Mouse (Mus musculus) CD4-positive helper T cell, adult 2 months (primary cell): ENCODE data around the gene Cnpy2.
"Not testable (repeated sequence)": the region's sequence is repeated elsewhere in the genome, so short reads cannot be mapped to it uniquely, and the experiment has no call there.

ENCODE experiments used
- DNase-seq: peaks from one replicate; pipeline ENCODE4 v3.0.0-alpha.2; 2012; ENCODE audit warnings: low read depth, missing footprints, low spot score

Cnpy2 gene

DNA sequence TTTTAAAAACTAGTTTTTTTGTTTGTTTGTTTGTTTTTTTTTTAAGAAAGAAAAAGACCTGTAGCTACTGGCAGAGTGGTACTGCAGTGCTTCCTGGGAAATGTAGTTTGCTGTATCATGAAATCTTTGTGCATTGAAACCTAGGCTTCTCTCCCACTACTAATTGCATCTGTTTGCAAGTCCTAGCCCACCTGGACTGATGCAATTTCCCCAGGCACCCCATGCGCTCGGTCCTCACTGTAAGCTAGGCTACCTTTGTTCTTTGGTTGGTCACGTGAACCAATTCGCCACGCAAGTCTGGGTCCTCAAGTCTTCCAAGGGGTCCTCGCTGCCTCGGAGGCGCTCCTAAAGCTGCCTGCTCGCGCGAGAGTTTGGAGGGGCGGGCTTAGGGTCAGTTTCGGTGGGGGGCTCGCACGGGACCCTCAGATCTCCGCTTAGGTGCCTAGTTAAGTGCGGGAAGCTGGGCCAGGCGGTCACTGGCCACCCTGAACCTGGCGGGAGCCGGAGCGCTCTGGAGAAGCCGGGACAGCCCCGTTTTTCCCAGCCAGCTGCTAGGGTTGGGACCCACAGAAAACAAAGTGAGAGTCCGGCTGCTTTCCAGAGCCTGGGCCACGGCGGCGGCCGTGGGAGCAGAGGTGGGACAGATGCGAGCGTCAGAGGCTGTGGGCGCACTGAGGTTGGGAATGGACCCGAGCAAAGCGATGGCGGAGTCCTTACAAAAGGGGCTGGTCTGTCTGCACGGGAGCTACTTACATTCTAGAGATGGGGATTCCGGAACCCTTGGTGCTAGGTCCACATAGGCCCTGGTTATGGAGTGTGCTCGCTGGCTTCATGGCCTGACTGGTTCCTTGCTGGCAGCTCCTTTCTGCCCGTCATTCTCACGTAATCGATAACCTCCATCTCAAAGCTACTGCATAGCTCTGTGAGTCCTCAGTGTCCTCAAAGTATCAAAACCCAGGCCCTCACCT is at the start of gene Cnpy2:
Gene Cnpy2, plus strand, starts transcription at position 319 of the 968 bp plus-strand sequence.
- peak; percentile 84 for DNase-seq

DNA sequence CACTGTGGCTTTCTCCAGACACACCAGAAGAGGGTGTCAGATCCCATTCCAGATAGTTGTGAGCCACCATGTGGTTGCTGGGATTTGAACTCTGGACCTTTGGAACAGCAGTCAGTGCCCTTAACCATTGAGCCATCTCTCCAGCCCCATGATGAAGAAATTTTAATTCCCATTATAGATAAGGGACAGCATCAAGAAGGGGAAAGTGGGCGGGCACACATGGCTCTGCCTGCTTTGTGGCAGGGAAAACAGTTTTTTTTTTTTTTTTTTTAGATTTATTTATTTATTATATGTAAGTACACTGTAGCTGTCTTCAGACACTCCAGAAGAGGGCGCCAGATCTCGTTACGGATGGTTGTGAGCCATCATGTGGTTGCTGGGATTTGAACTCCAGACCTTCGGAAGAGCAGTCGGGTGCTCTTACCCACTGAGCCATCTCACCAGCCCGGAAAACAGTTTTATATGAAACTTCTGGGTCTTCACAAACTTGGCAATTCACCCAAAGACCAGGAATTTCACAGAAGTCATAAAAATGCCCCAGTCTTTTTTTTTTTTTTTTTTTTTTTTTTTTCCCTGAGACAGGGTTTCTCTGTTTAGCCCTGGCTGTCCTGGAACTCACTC is 49.3 kb upstream of the Cnpy2 start:
- DNase-seq, result not testable (repeated sequence)

DNA sequence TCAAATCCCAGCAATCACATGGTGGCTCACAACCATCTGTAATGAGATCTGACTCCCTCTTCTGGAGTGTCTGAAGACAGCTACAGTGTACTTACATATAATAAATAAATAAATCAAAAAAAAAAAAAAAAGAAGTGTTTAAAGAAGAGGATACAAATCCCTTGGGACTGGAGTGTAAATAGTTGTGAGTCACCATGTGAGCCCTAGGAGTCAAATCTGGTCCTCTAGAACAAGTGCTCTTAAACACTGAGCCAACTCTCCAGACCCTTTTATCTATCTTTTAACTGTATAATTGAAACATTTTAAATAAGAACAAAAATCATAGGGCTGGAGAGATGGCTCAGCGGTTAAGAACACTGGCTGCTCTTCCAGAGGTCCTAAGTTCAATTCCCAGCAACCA is 46.9 kb upstream of the Cnpy2 start:
- DNase-seq, result not testable (repeated sequence)

DNA sequence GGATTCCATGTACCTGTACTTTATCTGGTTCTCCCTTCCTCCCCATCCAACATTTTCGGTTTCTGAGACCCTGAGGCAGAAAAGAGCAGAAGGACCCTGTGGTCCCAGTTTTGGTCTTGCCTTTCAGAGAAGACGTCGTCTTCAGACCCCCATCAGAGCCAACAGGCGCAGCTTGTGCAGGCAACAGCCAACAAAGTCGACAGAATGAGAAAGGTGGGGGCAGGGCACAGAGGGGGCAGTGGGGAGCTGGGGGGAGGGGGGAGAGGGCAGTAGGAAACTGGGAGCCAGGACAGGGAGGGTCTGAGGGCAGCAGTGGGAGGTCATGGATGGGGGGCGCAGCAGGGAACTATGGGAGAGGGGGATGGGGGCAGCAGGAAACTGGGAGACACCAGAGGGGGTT is 44.1 kb upstream of the Cnpy2 start:
- no peak for DNase-seq

DNA sequence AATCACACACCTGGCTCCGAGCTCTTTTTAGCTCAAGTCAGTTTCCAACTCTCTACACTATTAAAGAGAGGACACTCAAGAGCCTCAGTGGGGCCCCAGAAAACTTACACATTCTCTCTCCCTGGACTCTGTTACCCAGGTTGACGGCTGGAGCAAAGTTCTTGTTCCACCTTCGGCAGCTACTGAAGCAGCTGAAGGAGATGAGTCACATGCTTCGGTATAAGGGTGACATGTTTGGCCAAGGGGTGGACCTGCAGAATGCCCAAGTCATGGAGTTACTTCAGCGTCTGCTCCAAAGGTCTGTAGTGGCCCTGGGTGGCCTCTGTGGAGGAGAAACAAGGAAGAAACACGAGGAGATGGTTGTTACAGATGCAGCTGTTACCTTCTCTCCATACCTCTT is 41.3 kb upstream of the Cnpy2 start:
- DNase-seq, result no peak

DNA sequence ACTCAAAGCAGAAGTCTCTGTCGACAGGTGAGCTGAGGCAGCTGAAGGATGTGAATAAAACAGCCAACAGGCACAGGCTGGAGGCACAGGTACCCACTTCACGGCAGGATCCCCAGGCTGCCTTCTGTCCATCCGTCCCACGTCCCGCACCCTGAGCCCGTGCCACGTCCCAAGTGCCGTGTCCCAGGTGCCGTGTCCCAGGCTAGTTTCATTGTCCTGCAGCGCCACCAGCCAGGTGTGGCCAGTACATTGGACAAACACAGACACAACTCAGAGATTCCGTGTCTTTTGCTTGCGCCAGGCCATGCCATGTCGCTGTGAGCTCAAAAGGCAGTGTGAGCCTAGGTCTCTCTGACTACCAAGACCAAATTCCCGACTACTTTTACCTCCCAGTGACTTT is 40.6 kb upstream of the Cnpy2 start:
- DNase-seq, result no peak

DNA sequence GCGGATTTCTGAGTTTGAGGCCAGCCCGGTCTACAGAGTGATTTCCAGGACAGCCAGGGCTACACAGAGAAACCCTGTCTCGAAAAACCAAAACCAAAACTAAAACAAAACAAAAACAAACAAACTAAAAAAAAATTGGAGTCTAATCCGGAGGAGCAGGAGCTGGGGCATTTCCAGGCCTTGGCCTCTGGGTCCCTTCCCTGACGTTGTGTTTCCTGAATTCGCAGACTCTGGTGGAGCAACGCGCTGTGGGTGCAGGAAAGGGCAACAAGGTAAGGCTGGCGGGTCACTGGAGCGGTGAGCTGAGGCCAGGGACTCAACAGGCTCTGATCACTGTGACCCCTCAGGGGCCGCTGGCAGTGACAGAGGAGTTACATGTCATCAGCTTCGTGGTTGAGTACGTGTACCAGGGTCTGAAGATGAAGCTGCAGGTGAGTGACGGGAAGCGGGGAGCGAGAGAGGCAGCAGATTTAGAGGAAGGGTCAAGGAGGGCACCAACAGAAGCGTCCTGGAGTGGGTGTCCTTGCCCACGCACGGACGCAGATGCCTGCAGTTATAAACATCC is 39.3 kb upstream of the Cnpy2 start:
- no peak for DNase-seq

DNA sequence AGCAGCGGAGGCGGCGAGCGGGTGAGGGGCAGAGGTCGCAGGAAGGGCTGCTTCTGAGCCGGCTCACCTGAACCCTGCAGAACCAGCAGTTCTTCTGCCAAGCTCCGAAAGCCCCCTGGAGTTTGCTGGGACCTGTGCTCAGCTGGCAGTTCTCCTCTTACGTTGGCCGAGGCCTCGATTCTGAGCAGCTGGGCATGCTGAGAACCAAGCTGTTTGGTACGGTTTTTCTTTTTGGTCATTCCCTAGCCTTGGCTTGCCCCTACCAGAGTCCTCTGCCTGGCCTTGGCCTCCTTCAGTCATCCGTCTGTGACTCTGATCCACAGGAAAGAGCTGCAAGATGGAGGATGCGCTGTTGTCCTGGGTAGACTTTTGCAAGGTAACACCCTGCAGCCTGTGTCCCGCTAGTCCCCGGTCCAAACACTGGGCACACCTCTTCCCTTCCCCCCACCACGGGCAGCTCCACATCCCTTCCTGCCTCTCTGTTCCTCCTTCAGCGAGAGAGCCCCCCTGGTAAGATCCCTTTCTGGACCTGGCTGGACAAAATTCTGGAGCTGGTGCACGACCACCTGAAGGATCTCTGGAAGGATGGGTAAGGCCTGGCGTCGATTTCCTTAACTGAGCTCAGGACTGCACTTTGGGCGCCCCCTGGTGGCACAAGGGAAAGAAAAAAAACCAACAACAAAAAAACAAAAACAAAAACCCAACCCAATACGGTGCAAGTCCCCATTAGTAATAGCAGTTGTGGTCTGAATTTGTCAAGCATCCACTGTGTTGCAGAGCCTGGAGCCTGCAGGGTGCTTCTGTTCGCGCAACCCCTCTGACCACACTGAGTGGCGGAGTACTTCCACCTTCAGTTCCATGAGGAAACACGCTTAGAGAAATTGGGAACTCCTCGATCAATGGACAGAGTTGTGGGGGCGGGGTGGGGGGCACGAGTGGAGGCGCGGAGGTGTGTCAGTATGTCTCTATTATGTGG is 38.4 kb upstream of the Cnpy2 start:
- DNase-seq, result peak; percentile 69

DNA sequence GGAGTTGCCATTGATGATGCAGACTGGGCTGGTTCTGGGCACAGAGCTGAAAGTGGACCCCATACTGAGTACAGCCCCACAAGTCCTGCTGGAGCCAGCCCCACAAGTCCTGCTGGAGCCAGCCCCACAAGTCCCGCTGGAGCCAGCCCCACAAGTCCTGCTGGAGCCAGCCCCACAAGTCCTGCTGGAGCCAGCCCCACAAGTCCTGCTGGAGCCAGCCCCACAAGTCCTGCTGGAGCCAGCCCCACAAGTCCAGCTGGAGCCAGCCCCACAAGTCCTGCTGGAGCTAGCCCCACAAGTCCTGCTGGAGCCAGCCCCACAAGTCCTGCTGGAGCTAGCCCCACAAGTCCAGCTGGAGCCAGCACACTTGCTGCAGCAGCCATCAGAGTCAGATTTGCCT is 31.7 kb upstream of the Cnpy2 start:
- DNase-seq, result not testable (repeated sequence)

DNA sequence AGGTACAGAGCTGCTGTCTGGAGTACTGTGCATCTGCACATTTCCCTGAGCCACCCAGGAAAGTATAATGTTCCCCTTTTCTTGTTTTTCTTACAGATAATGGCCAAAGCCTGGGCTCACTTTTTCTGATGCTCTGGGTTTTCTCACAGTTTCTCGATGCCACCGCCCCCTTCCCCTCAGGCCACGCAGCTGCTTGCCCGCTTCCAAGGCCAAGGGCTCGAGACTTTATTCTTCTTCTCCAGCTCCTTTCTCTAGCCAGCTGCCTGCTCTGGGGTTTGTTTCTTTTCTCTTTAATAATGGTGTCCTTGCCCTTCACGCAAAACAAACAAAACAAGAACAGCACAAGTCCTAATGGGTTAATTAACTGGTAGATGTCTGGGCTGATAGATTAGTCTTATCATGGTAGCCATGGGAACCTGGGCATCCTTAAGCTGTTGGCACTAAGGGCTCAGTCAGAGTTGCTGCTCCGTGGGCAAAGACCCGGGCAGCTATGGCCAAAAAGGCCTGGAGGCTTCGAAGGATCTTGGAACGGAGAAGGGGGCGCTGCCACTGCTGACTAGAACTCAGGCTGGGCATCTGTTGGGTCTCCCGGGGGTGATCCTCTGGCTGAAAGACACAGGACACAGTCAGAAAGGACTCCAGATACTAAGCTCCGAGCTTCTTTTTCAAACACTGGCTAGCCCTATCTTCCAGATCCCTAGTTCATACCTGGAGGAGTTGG is 25.7 kb upstream of the Cnpy2 start:
- no peak for DNase-seq

DNA sequence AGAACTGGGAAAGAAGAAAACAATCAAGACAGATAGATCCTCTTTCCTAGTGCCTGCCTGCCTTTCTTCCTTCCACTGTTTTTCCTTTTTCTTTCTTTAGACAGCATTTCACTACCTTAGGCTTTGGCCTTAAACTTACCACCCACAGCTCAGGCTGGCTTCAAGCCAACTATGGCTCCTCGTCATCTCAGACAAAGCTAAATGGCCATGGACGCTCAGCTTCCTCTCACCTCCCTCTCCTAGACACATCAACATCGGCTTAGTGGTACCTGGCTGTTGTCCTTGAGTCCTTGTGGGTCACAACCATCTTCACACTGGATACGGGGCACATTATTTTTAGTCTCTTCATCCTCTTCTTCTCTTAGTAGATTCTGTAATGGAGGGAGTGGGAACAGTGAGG is 25.0 kb upstream of the Cnpy2 start:
- DNase-seq, result no peak

DNA sequence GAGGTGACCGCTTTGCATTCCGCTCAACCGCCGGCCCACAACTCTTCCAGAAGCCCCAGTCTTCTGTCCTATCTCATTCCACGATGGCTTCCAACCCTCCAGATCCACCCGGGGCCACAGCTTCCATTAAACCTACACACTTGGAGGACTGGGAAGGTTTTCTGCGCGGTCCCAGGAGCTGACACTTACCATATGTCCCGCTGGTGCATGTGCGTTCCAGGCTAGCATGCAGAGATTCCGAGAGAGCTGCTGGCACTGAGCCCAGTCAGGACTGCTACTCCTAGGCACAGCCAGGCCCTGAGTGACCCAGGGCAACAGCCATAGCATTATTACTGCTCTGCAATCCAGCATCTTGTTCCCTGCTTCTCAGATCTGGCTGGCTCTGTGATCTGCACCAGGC is 24.6 kb upstream of the Cnpy2 start:
- no peak for DNase-seq

DNA sequence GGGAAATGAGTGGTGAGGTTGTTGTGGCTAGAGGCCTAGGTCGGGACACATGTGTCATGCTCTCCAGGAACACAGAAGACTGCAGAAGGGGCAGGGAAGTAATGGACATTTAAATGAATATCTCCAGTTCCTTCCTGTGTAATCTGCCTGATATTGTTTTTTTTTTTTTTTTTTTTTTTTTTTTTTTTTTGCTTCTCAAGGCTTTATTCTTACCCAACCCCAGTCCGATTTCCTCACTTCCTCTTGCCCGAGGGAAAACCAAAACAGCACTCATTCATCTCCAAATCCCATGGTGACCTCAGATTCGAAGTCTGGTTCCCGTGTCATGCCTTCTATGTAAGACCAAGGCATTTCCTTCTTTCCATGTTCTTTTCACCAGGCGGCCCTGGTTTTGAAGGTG is 24.0 kb upstream of the Cnpy2 start:
- no peak for DNase-seq

DNA sequence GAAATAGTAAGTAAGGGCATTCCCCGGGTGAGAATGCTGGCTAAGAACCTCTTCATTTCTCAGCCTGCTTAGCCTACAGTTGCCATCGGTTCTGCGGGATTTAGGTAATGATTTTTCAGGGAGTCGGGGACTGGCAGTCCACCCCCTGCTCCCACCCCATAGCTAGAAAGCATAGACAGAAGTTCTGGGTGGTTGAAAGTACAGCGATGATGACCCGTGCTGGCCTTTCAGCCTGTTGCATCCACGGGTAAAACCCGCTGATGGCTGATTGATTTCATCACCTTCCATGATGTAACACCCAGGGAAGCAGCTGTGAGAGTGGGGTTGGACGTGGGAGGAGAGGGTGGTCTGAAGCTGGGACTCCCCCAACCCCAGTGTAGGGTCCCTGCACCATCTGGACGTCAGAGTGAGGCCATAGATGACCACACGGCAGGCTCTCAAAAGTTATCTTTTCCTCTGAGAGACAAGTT is 23.5 kb upstream of the Cnpy2 start, which contains the start of gene Il23a:
Gene Il23a, minus strand, starts transcription at position 51 of the 470 bp plus-strand sequence.
- no peak for DNase-seq

DNA sequence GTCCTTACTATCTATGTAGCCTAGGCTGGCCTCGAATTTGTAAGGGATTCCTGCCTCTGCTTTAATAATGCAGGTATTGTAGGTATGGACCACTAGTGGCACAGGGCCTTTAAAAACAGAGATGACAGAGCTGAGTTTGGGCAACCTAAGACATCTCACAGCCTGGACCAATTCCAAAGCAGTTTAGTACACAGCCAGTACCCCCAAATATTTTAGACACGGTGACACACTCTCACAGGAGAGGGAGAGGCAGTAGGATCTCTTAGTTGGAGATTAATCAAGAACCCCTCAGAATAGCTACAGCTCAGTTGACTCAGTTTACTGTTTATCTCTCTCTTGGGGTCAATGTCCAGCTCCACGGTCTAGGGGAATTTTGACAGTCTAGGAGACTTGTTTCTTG is 19.9 kb upstream of the Cnpy2 start:
- DNase-seq, result no peak

DNA sequence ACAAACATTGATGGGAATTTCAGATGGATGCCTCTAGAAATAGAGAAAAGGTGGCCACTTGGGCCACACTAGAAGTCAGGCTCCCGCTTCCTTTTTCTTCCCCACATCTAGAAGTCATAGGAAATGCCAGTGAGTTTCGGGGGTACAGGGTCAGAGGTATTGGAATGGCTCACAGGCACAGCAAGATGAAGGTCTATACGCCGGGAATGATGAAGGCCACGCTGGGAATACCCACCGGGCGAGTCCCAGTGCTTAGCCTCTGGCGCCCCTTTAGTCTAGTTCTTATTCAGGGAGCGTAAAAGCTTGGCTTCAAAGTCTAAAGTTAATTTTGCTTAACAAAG is 19.5 kb upstream of the Cnpy2 start:
- DNase-seq, result no peak

DNA sequence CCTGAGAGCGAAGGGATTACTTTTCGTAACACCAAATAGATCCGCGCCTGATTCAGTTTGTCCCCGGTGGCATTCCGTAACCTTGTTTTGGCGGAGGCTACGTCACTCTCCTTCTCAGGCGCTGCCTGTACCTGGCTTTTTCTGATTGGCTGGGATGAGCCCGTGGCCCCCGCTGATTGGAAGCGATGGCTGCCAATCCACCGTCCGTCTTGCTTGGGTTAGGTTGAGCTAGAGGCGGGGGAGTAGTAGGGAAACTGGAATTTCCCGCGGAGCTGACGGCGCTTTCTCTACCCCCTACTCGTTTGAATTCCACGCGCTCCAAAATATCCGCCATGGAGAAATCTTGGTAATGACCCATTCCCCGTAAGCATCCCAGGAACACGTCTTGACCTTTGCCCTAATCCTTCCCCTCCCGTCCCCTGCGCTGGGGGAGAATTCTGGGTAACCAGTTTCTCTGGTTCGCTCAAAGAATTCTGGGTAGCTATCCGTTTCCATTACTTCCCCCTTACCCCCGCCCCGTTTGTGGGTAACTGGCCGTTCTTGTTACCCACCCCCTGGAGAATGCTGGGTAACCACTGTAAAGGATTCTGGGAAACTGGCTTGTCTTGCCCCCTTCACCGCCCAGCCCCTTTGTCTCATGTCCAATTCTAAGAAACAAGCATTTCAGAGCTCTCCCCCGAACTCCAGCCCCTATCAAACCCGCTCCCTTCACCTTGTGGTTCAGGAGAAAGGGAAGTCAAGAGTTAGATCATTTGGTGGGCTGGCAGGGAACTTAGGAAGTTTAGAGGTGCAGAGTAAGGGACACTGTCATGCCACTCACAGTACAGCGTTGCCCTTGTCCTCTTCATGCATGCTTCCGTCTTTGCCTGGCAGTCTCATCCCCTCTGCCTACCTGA is 18.9 kb upstream of the Cnpy2 start, which contains the start of gene Pan2:
Gene Pan2, plus strand, starts transcription at position 210 of the 896 bp plus-strand sequence.
- peak; percentile 100 for DNase-seq

DNA sequence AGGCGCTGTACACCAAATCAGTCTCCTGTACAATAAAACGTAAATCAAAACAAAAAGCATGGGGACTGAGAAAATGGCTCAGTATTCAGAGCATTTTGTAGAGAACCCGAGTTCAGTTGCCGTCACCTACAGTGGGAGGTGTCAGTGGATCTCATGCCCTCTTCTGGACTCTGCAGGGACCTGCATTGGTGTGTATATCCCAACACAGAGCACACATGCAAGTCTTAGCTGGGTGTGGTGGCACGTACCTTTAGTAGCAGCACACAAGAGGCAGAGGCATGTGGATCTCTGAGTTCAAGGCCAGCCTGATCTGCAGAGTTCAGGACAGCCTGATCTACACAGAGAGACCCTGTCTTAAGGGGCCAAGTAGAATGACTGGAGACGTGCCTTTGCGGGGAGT is 12.6 kb upstream of the Cnpy2 start:
- DNase-seq, result no peak

DNA sequence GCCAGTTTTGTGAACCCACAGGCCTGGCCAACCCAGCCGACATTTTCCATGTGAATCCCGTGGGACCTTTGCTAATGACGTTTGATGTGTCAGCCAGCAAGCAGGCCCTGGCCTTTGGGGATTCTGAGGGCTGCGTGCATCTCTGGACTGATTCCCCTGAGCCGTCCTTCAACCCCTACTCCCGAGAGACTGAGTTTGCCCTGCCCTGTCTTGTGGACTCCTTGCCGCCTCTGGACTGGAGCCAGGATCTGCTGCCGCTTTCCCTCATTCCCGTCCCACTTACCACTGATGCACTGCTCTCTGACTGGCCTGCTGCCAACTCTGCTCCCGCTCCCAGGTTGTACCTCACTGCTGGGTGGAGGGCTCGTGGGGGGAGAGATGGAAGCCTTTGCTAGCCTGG is 12.1 kb upstream of the Cnpy2 start:
- no peak for DNase-seq

DNA sequence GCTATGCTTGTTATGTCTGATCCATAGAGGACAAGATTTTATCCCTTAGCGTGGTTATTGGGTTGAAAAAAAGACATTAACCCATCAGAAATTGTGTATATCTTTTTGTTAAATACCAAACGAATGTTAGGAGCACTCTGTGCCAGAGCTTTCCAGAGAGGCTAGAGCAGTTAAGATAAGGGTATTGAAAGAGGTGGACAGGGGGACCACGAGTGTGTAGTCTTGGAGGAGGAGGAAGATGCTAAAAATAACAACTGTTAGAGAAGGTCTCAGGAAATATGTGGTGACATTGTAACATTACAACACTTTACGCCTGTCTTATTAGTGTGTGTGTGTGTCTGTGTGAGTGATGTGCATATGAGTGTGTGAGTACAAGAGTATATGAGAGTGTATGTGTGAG is 11.4 kb upstream of the Cnpy2 start:
- no peak for DNase-seq
